Mouse (Mus musculus): ENCODE measurements around the gene Trpm7.
"Not testable (repeated sequence)": the region's sequence is repeated elsewhere in the genome, so short reads cannot be mapped to it uniquely, and the experiment has no call there.

The Trpm7 gene

DNA sequence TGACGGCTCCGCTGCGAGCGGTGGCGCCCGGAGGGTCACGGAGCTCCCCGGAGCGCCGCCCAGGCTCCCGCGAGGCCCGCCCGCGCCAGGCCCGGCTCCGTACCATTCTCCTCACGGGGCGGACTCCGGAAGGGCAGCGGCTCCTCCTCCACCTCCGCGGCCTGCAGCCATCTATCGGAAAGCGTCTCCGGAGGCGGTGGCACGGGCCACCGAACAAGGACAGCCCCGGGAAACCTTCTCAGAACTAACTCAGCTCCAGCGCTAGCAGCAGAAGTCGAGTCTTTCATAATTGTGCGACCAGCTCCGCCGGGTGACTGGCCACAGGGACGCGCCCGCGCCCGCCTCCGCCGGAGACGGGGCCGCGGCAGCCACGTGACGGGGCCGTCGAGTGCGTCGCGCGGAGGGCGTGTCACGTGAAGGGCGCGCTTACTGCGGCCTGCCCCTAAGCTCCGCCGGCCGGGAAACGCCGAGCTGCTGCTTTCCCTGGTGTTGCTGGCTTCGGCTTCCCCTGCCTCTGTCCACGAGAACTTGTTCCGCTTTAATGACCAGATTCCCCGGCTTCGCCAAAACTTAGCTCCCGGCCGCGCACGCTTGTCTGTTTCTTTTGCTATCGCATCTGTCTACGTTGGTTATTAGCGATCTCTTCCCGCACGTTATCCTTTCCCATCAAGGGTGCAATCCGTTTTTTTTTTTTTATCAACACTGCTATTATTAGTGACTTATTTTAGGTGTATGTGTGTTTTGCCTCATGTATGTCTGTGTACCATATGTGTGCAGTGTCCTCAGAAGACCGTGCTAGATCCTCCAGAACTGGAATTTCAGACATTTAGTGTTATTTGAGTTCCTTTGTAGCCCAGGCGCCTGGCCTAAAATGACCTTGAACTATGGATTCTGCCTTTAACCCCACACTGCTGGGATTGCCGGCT is at the start of gene Trpm7:
Gene Trpm7 (minus strand): TSS at position 360 of the 926 bp plus-strand sequence.
- DNase-seq (ENCODE audit: low spot score in 2 of 2): peak; percentile 90 to 92

DNA sequence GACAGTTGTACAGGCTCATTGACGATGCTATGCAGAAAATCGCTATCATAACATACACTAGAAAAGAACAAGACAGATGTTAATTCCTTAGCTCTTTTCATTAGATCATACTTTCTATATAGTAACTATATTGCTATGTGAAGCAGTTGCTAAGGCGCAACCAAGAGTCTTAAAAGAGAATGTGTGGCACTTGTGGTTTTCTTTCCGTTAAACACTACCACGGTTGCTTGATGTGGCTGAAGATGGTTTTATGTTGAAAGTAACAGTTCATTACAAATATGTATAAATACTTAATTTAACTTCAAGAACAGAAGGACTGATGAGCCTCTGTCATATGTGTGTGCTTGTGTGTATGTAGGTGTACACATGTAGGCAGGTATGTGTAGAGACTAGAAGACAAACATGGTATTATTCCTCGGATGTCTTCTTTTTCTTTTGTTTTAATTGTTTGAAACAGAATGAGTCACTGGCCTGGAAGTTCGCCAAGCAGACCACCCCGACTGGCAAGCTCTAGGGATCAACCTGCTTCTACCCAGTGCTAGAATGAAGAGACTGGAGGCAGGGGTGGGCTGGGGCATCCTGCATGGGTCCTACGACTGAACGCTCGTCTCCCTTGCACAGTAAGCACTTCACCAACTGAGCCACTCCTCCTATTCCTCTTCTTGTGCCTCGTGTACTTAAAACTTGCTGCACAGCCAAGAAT is 44.5 kb upstream of the Trpm7 start:
- DNase-seq (ENCODE audit: low spot score in 2 of 2): no peak

DNA sequence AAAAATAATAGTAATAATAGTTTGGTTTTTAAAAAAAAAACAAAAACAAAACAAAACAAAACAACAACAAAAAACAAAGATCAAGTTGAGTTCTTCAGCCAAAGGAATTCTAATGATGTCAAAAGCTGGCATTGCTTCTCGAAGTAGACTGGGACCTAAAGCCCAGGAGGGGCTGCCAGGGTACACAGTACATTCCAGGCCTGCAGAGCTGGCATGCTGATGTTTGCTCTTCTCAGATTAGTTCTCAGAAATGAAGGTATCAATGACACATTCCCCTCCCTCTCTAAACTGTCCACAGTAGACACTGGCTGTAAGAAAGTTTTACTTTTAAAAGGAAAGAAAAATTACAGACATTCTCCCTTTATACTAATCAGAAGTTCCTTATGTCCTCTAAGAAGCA is 40.2 kb upstream of the Trpm7 start:
- DNase-seq (ENCODE audit: low spot score in 2 of 2): no peak

DNA sequence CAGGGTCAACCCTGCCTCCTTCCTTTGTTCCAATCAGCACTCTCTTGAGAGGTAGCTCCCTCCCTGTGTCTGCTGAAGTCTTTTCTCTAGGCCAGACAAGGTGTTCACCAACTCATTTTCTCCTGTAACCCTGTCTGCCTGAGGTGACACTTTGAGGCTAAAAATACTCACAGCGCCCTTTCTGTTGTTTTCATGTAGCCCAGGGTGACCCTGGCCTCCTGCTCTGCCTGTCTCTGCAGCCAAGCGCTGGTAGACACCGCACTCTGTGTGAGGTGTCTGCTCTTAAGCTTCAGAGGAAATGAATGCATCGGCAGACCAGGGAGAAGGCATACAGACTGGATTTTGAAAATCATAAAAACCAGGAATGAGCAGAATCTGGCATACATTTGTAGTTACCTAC is 38.1 kb upstream of the Trpm7 start:
- no peak for DNase-seq (ENCODE audit: low spot score in 2 of 2)

DNA sequence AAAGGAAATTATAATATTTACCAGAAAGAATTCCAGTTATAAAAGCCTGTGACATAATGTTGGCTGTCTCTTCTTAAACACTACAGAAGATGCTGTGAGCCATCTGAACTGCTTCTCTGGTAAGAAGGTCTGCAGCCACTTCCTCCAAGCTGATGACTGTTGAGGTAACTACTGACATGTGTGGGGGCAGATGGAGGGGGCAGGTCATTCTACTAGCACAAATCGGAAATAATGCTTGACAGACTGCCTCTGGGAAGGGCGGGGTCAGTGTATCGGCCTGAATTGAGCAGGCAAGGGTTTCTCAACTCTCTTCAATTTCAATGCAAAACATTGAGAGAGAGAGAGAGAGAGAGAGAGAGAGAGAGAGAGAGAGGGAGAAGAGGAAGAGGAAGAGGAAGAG is 28.1 kb upstream of the Trpm7 start:
- DNase-seq (ENCODE audit: low spot score in 2 of 2): peak in 1 of 2 experiments; percentile 24

DNA sequence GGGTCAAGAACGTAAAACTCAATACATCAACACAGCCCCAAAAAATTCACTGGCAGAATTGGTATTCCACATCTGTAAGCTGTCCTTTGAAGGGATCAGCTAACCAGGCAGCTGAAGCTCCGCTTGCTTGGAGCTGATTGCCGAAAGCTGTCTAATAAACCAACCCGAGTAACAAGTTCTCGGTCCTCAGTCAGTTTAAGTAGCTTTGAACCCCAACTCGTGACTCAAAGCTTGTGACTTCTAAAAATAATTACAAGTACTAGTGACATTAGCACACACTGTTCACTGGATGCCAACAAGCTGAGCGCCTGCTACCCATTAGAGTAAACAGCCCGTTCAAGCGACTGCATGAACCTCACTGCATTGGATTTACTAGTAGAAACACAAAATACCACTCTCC is 21.5 kb upstream of the Trpm7 start:
- DNase-seq (ENCODE audit: low spot score in 2 of 2): no peak

DNA sequence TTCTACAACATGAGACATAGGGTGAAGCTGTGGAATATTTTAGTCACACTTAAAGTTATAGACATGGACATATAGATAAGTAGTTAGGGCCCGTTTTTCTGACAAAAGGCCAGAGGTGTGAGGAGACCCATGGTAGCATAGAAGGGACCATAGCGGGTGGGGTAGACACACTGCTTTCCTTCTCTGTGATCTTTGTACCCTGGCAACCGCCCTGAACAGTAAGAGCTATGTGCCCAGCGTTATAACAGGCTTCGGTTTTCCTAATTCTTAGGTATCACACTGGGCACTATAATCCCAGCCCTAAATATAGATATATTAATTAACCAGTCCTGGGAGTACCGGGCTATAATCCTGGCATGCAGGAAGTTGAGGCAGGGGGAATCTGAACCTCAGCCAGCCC is 20.9 kb upstream of the Trpm7 start:
- no peak for DNase-seq (ENCODE audit: low spot score in 2 of 2)

DNA sequence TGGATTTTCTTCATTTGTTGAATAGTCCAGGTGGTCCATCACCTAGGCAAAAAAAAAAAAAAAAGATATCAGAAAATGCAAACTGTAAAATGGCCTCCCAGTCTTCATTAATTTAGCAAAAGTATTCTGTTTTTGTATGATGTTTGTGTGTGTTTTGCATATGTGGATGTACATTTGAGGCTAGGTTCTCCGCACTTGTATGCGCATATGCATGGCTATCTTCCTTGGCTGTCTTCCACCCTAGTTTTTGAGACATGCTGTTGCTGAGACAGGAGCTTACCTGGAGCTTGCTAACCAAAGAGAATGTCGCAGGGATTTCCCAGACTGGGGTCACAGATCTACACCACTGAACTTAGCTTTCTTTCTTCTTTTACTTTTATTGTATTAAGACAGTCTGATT is 18.2 kb upstream of the Trpm7 start:
- no peak for DNase-seq (ENCODE audit: low spot score in 2 of 2)

DNA sequence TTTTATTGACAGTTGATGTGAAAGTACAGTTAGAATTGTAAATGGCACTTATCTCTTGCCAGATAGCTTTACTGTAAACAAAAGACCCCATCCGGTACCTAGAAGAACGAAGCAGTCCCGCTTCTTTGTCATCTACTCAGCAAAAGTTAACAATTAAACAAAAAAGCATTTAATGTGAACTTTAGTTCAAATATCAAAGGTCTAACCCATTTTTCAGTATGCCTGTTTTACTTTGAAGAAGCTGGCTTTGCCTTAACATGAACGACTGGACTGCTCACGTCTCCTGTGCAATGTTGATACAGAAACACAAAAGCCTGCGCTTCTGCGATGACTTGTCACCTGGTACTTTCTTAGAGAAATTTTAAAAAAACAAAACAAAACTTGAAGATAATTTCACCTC is 16.3 kb upstream of the Trpm7 start:
- DNase-seq (ENCODE audit: low spot score in 2 of 2): no peak

DNA sequence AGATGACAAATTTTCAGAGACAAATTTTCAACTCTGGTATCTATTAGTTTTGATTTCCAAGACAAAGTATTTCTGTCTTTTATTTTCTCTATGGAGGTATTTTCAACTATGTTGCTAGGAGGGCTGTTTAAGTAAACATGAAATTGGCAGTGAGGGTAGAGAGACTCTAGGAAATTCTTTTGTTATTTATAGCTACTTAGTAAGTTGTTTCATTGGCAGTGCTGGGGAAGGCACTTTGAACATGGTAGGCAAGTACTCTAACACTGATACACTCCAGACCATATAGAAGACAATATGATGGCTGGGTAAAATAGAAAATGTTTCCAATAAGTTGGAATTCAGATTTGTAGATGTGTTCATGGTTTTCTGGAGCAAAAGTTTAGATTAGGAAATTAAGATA is 15.7 kb upstream of the Trpm7 start:
- no peak for DNase-seq (ENCODE audit: low spot score in 2 of 2)

DNA sequence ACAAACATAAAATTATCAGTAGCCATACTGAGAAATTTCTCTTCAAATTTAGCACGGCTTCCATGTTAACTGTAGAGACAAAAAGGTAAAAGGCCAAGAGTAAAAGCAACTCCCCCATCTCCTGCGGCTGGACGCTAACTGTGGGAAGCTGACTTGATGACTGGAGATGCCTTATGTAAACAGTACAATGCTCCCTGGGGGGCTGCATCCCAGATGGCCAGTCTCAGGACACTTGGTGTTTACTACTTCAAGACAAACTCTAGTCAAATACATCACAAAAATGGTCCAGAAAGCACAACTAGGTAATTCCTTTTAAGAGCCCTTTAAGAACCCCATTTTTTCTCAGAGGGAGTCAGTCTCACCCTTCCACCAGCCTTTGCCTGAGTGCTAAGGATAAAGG is 11.1 kb upstream of the Trpm7 start:
- no peak for DNase-seq (ENCODE audit: low spot score in 2 of 2)

DNA sequence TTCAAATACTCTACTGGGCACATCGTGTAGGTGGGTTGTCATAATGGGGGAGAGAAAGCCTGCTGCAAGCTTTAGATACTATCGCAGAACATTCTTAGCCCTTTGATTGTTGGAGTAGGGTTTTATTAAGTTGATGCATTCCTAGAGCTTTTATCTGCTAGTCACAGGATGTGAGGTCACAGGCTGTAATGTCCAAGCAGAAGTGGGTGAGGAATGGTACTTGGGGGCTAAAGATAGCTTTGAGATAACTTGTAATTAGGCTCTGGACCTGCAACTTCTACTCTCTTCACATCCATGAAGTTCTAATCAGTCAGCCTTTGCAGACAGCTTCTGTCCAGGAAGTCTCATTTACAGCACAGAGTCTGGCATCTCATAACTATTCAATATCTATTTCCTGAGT is 9.8 kb upstream of the Trpm7 start:
- DNase-seq (ENCODE audit: low spot score in 2 of 2): no peak

DNA sequence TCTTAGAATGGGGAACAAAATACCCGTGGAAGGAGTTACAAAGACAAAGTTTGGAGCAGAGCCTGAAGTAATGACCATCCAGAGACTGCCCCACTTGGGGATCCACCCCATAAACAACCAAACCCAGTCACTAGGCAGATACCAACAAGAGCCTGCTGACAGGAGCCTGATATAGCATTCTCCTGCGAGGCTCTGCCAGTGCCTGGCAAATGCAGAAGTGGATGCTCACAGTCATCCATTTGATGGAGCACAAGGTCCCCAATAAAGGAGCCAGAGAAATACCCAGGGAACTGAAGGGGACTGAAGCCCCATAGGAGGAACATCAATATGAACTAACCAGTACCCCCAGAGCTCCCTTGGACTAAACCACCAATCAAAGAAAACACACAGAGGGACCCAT is 6.7 kb upstream of the Trpm7 start:
- DNase-seq (ENCODE audit: low spot score in 2 of 2): not testable (repeated sequence)

DNA sequence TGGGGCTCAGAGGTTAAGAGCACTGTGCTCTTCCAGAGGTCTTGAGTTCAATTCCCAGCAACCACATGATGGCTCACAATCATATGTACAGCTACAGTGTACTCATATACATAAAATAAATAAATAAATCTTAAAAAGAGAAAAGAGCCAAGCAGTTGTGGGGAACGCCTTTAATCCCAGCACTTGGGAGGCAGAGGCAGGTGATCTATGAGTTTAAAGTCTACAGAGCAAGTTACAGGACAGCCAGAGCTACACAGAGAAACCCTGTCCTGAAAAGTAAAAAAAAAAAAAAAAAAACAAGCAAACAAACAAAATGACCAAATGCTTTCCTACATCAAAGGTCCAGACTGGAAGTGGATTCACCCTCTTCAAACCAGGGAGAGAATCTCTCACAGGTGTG is 2.0 kb upstream of the Trpm7 start:
- no peak for DNase-seq (ENCODE audit: low spot score in 2 of 2)

DNA sequence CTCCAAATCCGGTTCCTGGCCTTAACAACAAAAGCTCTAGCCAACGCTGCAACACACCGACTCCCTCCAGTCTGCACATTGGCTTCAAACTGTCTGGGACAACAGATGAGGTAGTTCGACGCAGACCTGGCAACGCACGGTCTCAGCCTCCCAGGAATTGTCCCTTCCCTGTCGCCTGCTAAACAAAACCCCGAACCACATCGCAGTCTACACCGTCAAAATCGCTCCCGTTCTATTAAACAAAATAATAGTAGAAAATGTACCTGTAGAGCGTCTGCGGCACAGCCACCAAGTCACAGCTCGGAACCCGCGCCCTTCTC is 554 bp downstream of the Trpm7 start:
- DNase-seq (ENCODE audit: low spot score in 2 of 2): peak in 1 of 2 experiments; percentile 54

DNA sequence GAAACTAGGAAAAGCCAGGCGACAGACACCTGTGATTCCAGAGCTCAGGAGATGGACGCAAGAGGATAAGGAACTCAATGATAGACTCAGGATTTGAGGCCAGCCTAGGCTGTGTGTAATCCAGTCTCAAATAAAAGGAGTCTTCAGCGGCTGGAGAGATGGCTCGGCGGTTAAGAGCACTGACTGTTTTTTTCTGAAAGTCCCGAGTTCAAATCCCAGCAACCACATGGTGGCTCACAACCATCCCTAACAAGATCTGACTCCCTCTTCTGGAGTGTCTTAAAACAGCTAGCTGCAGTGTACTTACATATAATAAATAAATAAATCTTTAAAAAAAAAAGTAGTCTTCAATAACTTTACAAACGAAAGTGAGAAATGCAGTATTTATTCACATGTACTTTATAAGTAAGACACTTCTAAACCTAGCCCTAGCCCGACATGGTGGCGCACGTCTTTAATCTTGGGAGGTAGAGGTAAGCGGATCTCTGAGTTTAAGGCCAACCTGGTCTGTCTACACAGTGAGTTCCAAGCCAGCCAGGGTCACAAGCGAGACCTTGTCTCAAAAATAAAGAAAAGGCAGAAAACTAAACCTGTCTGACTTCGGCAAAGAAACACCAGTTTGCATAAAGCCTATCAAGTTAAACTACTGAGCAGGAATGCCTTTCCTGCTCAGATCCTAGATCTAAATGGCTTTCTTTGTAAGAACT is 1.1 kb downstream of the Trpm7 start:
- peak; percentile 32 to 35 for DNase-seq (ENCODE audit: low spot score in 2 of 2)

DNA sequence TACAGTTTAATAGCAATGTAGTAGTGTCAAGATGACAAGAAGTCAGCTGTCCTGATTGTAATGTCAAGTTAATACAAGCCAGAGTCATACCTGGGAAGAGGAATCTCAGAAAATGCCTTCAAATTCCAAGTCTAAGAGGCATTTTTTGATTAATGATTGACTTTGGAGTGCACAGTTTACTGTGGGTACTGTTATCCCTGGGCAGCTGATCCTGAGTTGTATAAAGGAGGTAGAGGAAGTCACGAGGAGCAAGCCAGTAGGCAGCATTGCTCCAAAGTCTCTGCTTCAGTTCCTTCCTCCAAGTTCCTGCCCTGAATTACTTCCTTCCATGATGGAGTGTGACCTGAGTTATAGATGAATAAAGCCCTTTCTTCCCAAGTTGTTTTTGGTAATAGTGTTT is 9.7 kb downstream of the Trpm7 start:
- no peak for DNase-seq (ENCODE audit: low spot score in 2 of 2)

DNA sequence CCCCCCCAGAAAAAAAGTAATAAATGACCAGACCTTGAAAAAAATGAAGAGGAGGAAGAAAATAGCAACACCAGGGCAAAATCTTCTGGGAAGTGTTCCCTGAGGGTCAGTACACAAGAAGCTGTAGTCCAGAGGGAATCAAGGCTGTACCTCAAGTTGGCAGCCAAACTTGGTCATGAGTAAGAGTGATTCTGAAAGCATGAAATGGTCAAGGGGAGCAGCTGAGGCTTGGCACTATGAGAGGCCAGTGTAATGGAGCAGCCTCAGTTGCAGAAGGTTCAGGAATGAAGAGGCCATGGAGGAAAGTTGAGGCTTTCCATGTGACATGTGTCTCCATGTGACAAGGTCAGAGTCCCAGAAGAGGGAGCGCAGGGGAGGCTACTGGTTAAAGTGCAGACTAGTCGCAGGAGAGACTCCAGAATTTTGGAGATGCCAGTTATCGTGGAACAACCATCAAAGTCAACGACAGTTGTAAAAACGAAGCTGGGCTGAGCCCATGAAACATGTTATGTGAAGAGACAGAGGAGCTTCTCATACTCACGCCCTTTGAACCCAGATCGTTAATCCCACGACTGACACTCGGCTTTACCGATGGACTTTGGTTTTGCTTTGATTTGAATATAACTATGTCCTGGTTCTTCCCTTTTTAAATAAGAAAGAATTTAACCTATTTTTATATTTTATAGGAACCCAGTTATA is 10.4 kb downstream of the Trpm7 start:
- DNase-seq (ENCODE audit: low spot score in 2 of 2): no peak

DNA sequence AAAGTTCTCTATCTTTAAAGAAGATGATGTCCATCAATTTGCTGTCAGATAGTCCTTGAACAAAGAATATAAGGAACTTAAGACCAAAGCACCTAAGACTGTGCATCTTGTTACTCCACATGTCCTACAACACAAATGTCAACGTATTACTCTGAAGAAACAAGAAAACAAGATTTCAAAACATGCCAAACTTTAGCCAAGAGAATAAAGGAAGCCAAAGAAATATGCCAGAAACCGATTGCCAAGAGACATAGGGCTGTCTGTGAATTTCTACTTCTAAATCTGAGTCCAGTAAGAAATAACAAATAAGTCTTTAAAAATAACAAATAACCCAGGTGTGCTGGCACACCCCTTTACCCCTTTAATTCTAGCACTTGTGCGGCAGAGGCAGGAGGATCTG is 11.0 kb downstream of the Trpm7 start:
- no peak for DNase-seq (ENCODE audit: low spot score in 2 of 2)

DNA sequence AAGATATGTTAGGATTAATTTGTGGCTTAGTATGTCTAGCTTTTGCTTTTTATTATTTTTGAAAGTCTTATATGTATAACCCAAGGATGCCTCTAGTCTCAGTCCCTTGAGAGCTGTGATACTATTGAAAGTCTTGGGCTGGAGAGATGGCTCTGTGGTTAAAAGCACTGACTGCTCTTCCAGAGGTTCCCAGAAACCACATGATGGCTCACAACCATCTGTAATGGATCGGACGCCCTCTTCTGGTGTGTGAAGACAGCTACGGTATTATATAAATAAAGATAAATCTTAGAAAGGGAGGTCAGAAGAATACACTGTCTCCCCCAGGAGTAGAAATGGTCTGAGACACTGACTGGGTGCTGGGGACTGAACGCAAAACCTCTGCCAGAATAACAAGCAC is 31.3 kb downstream of the Trpm7 start:
- DNase-seq (ENCODE audit: low spot score in 2 of 2): no peak

DNA sequence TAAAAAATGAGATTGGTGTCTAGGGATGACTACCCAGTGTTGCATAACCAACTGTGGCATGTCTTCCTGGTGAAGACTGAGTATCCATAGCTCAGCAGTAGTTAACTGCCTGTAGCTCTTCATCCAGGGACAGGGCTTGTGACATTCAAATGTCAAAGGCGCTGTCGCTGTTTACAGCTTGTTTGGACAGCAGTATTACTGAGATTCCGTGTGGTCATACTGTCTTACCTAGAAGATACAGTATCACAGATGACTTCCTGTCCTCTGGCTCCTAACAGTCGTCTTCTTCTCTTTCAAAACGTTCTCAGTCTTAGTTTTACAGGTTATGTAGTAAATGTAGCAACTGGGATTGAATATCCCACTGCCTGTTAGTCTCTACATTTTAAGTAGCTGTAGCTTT is 37.2 kb downstream of the Trpm7 start:
- no peak for DNase-seq (ENCODE audit: low spot score in 2 of 2)

DNA sequence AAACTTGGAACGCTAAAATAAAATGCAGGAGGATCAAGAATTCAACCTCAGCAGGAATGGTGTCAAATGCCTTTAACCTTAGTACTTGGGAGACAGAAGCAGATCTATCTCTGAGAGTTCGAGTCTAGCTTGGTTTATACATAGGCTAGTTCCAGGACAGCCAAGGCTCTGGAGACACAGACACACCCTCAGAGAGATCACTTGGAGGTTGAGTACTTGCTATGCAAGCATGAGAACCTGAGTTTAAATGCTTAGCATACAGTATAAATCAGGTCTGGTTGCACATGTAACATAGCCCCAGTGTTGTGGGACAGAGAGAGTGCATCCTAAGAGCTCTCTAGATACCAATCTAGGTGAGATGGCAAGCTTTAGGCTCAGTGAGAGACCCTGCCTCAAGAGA is 58.6 kb downstream of the Trpm7 start:
- no peak for DNase-seq (ENCODE audit: low spot score in 2 of 2)

All from spleen, postnatal 10 days (tissue).